Mouse (Mus musculus) heart, embryonic 15.5 days (tissue): ENCODE data around the gene Fbxo34. TPM values are rescaled to one million over a fixed set of nuclear protein-coding genes. Genes with fewer than 3 reads are reported as not detected.

ENCODE experiments used
- ATAC-seq: fragments of 200-750 bp; cut with Nextera tagmentation; replicated peaks from 2 replicates; pipeline ENCODE4 v1.8.0; 2017; ENCODE audit warnings: low read depth, moderate TSS enrichment; ENCODE audit not compliant: insufficient number of reproducible peaks, insufficient read depth, low FRiP score
- H3K27ac ChIP-seq: fragments of 300-500 bp; sonication (generic); 2 replicates; pipeline ENCODE4 v1.5.1; 2015; ENCODE audit warnings: mild to moderate bottlenecking, inconsistent platforms
- H3K27me3 ChIP-seq: fragments of 300-500 bp; sonication (generic); 2 replicates; pipeline ENCODE4 v1.6.1; 2015; ENCODE audit warnings: inconsistent platforms
- H3K36me3 ChIP-seq: fragments of 300-500 bp; sonication (generic); 2 replicates; pipeline ENCODE4 v1.6.1; 2015; ENCODE audit warnings: mild to moderate bottlenecking, inconsistent platforms
- H3K4me1 ChIP-seq: fragments of 300-500 bp; sonication (generic); replicated peaks from 2 replicates; pipeline ENCODE4 v1.6.1; 2015; ENCODE audit warnings: inconsistent platforms
- H3K4me2 ChIP-seq: fragments of 300-500 bp; sonication (generic); 2 replicates; pipeline ENCODE4 v1.6.1; 2015; ENCODE audit warnings: inconsistent platforms, mild to moderate bottlenecking, moderate library complexity
- H3K4me3 ChIP-seq: fragments of 300-500 bp; sonication (generic); 2 replicates; pipeline ENCODE4 v1.5.1; 2015; ENCODE audit warnings: mild to moderate bottlenecking, inconsistent platforms
- H3K9ac ChIP-seq: fragments of 300-500 bp; sonication (generic); 2 replicates; pipeline ENCODE4 v1.6.1; 2015; ENCODE audit warnings: mild to moderate bottlenecking, inconsistent platforms
- H3K9me3 ChIP-seq: fragments of 300-500 bp; sonication (generic); replicated peaks from 2 replicates; pipeline ENCODE4 v1.6.1; 2016; ENCODE audit warnings: inconsistent platforms
- WGBS: fragments of 180-500 bp; shearing (Covaris S2); methylation state at CpG from one replicate; pipeline ENCODE4 v1.1.7; 2015; ENCODE audit warnings: mixed read lengths; 5-methylcytosine and 5-hydroxymethylcytosine counted together
- polyA plus RNA-seq: library from polyadenylated mRNA; unstranded; fragments of >200 nt; fragmentation: Nextera tagmentation; extraction: Ambion mirVana; gene quantifications from 2 replicates; pipeline ENCODE4 v1.2.1, GENCODE M21; 2015

Gene Fbxo34
- polyA plus RNA-seq, 1 experiment from 2014 or later, result 13.4 TPM

GRCm38 (mm10) chr14:47541325-47541948 lies 91.2 kb downstream of the Fbxo34 start:
- no peaks in the 10 kb centered on the region for H3K9me3 ChIP-seq
- no peak overlapping the region for H3K27ac ChIP-seq
- no peak overlapping the region for H3K4me3 ChIP-seq
- H3K27me3 ChIP-seq, result no peaks in the 10 kb centered on the region
- no peak overlapping the region for H3K9ac ChIP-seq
- no peak overlapping the region for H3K4me2 ChIP-seq
- no peak for ATAC-seq
- H3K4me1 ChIP-seq, result no peaks in the 10 kb centered on the region
- H3K36me3 ChIP-seq, result peaks cover 31% of the 10 kb centered on the region
- 87% methylated on average over 10 of the region's 10 CpGs for WGBS

- Histone ChIP-seq H3K27me3 (no peaks in the 10 kb centered on the region), H3K4me1 (no peaks in the 10 kb centered on the region), H3K9me3 (no peaks in the 10 kb centered on the region), H3K4me2 (no peak overlapping the region), H3K9ac (no peak overlapping the region), H3K27ac (no peak overlapping the region), H3K4me3 (no peak overlapping the region), H3K36me3 (peaks cover 38% of the 10 kb centered on the region)
- ATAC-seq, result no peak
- 90% methylated on average over 3 of the region's 3 CpGs for WGBS
These were observed 92.1 kb downstream of the Fbxo34 start for GRCm38 (mm10) chr14:47542283-47542682.

- Histone ChIP-seq H3K9me3 (no peaks in the 10 kb centered on the region), H3K4me2 (no peak overlapping the region), H3K4me3 (no peak overlapping the region), H3K9ac (no peak overlapping the region), H3K27me3 (no peaks in the 10 kb centered on the region), H3K4me1 (no peaks in the 10 kb centered on the region), H3K27ac (no peak overlapping the region), H3K36me3 (peaks cover 54% of the 10 kb centered on the region)
- ATAC-seq, result no peak
- WGBS, result 57% methylated on average over 5 of the region's 5 CpGs
These were observed 94.1 kb downstream of the Fbxo34 start for GRCm38 (mm10) chr14:47544286-47544685.

GRCm38 (mm10) chr14:47544877-47545276 lies 94.7 kb downstream of the Fbxo34 start:
- ATAC-seq, result no peak
- Histone ChIP-seq H3K36me3 (peaks cover 56% of the 10 kb centered on the region), H3K27me3 (no peaks in the 10 kb centered on the region), H3K4me2 (no peak overlapping the region), H3K4me1 (no peaks in the 10 kb centered on the region), H3K9ac (no peak overlapping the region), H3K9me3 (no peaks in the 10 kb centered on the region), H3K27ac (no peak overlapping the region), H3K4me3 (no peak overlapping the region)
- 80% methylated on average over 4 of the region's 4 CpGs for WGBS

- H3K36me3 ChIP-seq, result peaks cover 43% of the 10 kb centered on the region
- H3K4me2 ChIP-seq, result no peak overlapping the region
- H3K9me3 ChIP-seq, result no peaks in the 10 kb centered on the region
- H3K4me1 ChIP-seq, result no peaks in the 10 kb centered on the region
- no peak for ATAC-seq
- WGBS, result 93% methylated on average over 6 of the region's 6 CpGs
- no peak overlapping the region for H3K9ac ChIP-seq
- no peak overlapping the region for H3K4me3 ChIP-seq
- H3K27me3 ChIP-seq, result no peaks in the 10 kb centered on the region
- H3K27ac ChIP-seq, result no peak overlapping the region
These were observed 101.4 kb downstream of the Fbxo34 start for GRCm38 (mm10) chr14:47551668-47552067.

GRCm38 (mm10) chr14:47553380-47553779 lies 103.2 kb downstream of the Fbxo34 start:
- no peak overlapping the region for H3K27ac ChIP-seq
- H3K4me2 ChIP-seq, result no peak overlapping the region
- 94% methylated on average over 2 of the region's 2 CpGs for WGBS
- H3K4me3 ChIP-seq, result no peak overlapping the region
- no peaks in the 10 kb centered on the region for H3K9me3 ChIP-seq
- ATAC-seq, result no peak
- H3K27me3 ChIP-seq, result no peaks in the 10 kb centered on the region
- no peak overlapping the region for H3K9ac ChIP-seq
- H3K36me3 ChIP-seq, result peaks cover 29% of the 10 kb centered on the region
- no peaks in the 10 kb centered on the region for H3K4me1 ChIP-seq

GRCm38 (mm10) chr14:47554236-47554635 lies 104.0 kb downstream of the Fbxo34 start:
- 75% methylated on average over 3 of the region's 4 CpGs for WGBS
- H3K4me2 ChIP-seq, result no peak overlapping the region

GRCm38 (mm10) chr14:47555225-47555624 lies 105.0 kb downstream of the Fbxo34 start:
- Histone ChIP-seq H3K4me2 (no peak overlapping the region), H3K9me3 (no peaks in the 10 kb centered on the region), H3K36me3 (peaks cover 19% of the 10 kb centered on the region; the same call in 1 of the 2 replicates)

More at GRCm38 (mm10) chr14:47554236-47554635, 104.0 kb downstream of the Fbxo34 start:
- Histone ChIP-seq H3K27me3 (no peaks in the 10 kb centered on the region), H3K36me3 (peaks cover 22% of the 10 kb centered on the region; the same call in 1 of the 2 replicates), H3K4me3 (no peak overlapping the region), H3K4me1 (no peaks in the 10 kb centered on the region), H3K27ac (no peak overlapping the region), H3K9me3 (no peaks in the 10 kb centered on the region), H3K9ac (no peak overlapping the region)
- no peak for ATAC-seq

GRCm38 (mm10) chr14:47560714-47561113 lies 110.5 kb downstream of the Fbxo34 start:
- no peak overlapping the region for H3K4me2 ChIP-seq
- H3K4me1 ChIP-seq, result no peaks in the 10 kb centered on the region
- no peak for ATAC-seq
- H3K9me3 ChIP-seq, result no peaks in the 10 kb centered on the region
- H3K9ac ChIP-seq, result no peak overlapping the region
- 90% methylated on average over 2 of the region's 2 CpGs for WGBS
- no peak overlapping the region for H3K4me3 ChIP-seq
- H3K36me3 ChIP-seq, result peaks cover 4% of the 10 kb centered on the region; the same call in 1 of the 2 replicates
- no peaks in the 10 kb centered on the region for H3K27me3 ChIP-seq
- no peak overlapping the region for H3K27ac ChIP-seq

More at GRCm38 (mm10) chr14:47555225-47555624, 105.0 kb downstream of the Fbxo34 start:
- WGBS, result 88% methylated on average over 5 of the region's 5 CpGs
- H3K27me3 ChIP-seq, result no peaks in the 10 kb centered on the region
- H3K4me1 ChIP-seq, result no peaks in the 10 kb centered on the region
- H3K4me3 ChIP-seq, result no peak overlapping the region
- H3K9ac ChIP-seq, result no peak overlapping the region
- no peak for ATAC-seq
- no peak overlapping the region for H3K27ac ChIP-seq

- peaks cover 6% of the 10 kb centered on the region for H3K4me1 ChIP-seq
- WGBS, result 84% methylated on average over 1 of the region's 1 CpGs
- H3K9ac ChIP-seq, result no peak overlapping the region
- no peak for ATAC-seq
- H3K27ac ChIP-seq, result no peak overlapping the region
- H3K27me3 ChIP-seq, result no peaks in the 10 kb centered on the region
- no peak overlapping the region for H3K4me3 ChIP-seq
- H3K9me3 ChIP-seq, result no peaks in the 10 kb centered on the region
- peaks cover 4% of the 10 kb centered on the region; the same call in 1 of the 2 replicates for H3K36me3 ChIP-seq
- no peak overlapping the region for H3K4me2 ChIP-seq
These were observed 112.3 kb downstream of the Fbxo34 start for GRCm38 (mm10) chr14:47562530-47562929.

GRCm38 (mm10) chr14:47563106-47563505 lies 112.9 kb downstream of the Fbxo34 start:
- Histone ChIP-seq H3K36me3 (peaks cover 4% of the 10 kb centered on the region; the same call in 1 of the 2 replicates), H3K27me3 (no peaks in the 10 kb centered on the region), H3K4me2 (no peak overlapping the region), H3K4me3 (no peak overlapping the region), H3K27ac (no peak overlapping the region), H3K4me1 (peaks cover 10% of the 10 kb centered on the region), H3K9me3 (no peaks in the 10 kb centered on the region), H3K9ac (no peak overlapping the region)
- WGBS, result 77% methylated on average over 4 of the region's 4 CpGs
- ATAC-seq, result no peak
